Mouse (Mus musculus) thymus, adult 2 months (tissue): ENCODE results near the gene Oaz2. TPM values are rescaled to one million over a fixed set of nuclear protein-coding genes. Genes with fewer than 3 reads are reported as not detected.

ENCODE experiments used
- DNase-seq: peaks from one replicate; pipeline ENCODE4 v3.0.0; 2021
- H3K27ac ChIP-seq: fragments of 200-500 bp; 2 replicates; pipeline ENCODE4 v1.5.1; 2012; ENCODE audit warnings: low read length, control low read depth; ENCODE audit not compliant: control insufficient read depth, insufficient read depth
- H3K27me3 ChIP-seq: fragments of 200-500 bp; 2 replicates; pipeline ENCODE4 v1.6.1; 2012; ENCODE audit warnings: mild to moderate bottlenecking, low read length, moderate library complexity, mixed read lengths; ENCODE audit not compliant: control insufficient read depth, insufficient read depth
- H3K36me3 ChIP-seq: fragments of 200-500 bp; 2 replicates; pipeline ENCODE4 v1.6.1; 2012; ENCODE audit warnings: mild to moderate bottlenecking, low read length, moderate library complexity; ENCODE audit not compliant: control insufficient read depth, insufficient read depth
- H3K4me1 ChIP-seq: fragments of 200-500 bp; replicated peaks from 2 replicates; pipeline ENCODE4 v1.6.1; 2012; ENCODE audit warnings: low read length; ENCODE audit not compliant: control insufficient read depth, insufficient read depth
- H3K4me3 ChIP-seq: fragments of 200-500 bp; 2 replicates; pipeline ENCODE4 v1.5.1; 2012; ENCODE audit warnings: mild to moderate bottlenecking, low read length, control low read depth, moderate library complexity; ENCODE audit not compliant: control insufficient read depth, insufficient read depth
- CTCF ChIP-seq: fragments of 200-500 bp; IDR thresholded peaks from 2 replicates; pipeline ENCODE4 v1.5.1; 2012; ENCODE audit warnings: mild to moderate bottlenecking, control low read depth, low read length, moderate library complexity, borderline replicate concordance; ENCODE audit not compliant: control insufficient read depth, poor library complexity, insufficient read depth; ENCODE audit errors: extremely low read depth
- POLR2A ChIP-seq: fragments of 200-500 bp; IDR thresholded peaks from 2 replicates; pipeline ENCODE4 v1.6.1; 2012; ENCODE audit warnings: mild to moderate bottlenecking, low read length, control low read depth, moderate library complexity; ENCODE audit not compliant: control insufficient read depth, poor library complexity, insufficient read depth; ENCODE audit errors: extremely low read depth
- WGBS: fragments of 180-500 bp; shearing (Covaris S2); methylation state at CpG from one replicate; pipeline ENCODE4 v1.1.7; 2018; 5-methylcytosine and 5-hydroxymethylcytosine counted together
- polyA plus RNA-seq: library from polyadenylated mRNA; depleted of rRNA; stranded (reverse); fragments of >200 nt; gene quantifications from 2 replicates; pipeline ENCODE4 v1.2.3, GENCODE M21; 2012; rRNA removed

Oaz2 gene
- polyA plus RNA-seq, 1 experiment: 68.1 TPM

DNA sequence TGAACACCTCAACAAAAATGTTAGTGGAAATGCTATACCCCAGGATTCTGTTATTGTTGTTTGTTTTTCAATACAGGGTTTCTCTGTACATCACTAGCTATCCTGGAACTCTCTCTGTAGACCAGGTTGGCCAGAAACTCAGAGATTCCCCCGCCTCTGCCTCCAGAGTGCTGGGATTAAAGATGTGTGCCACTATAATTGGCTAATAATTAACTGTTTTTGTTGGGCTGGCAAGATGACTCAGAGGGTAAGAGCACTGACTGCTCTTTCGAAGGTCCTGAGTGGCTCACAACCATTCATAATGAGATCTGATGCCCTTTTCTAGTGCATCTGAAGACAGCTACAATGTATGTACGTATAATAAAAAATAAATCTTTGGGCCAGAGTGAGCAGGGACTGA is 67.1 kb downstream of the Oaz2 start:
- no peak for DNase-seq
- Histone ChIP-seq H3K27ac (no peak overlapping the region), H3K4me1 (no peaks in the 10 kb centered on the region), H3K4me3 (no peak overlapping the region), H3K36me3 (no peaks in the 10 kb centered on the region), H3K27me3 (no peaks in the 10 kb centered on the region)
- WGBS: 97% methylated on average over 3 of the region's 3 CpGs
- no peak for TF ChIP-seq CTCF
- no peak for TF ChIP-seq POLR2A

Other genes starting within 250 kb of the Oaz2 start
- gene Slc51b, start 245.0 kb upstream of the Oaz2 start, polyA plus RNA-seq: 0.22 TPM in 1 of 2 replicates, not detected in the other
- gene Mtfmt, start 232.2 kb upstream of the Oaz2 start, polyA plus RNA-seq: 16.2 and 18.4 TPM in 2 replicates
- 27.3 and 28.5 TPM in 2 replicates for gene Spg21, start 207.1 kb upstream of the Oaz2 start, polyA plus RNA-seq
- 0.15 TPM in 1 of 2 replicates, not detected in the other for gene Ankdd1a, start 147.8 kb upstream of the Oaz2 start, polyA plus RNA-seq
- 37.9 and 38.8 TPM in 2 replicates for gene Plekho2, start 88.0 kb upstream of the Oaz2 start, polyA plus RNA-seq
- gene Pif1, start 80.8 kb upstream of the Oaz2 start, polyA plus RNA-seq: 37.5 and 55.4 TPM in 2 replicates
- 10.5 and 11.5 TPM in 2 replicates for gene Rbpms2, start 38.4 kb upstream of the Oaz2 start, polyA plus RNA-seq
- 8.0 and 10.8 TPM in 2 replicates for gene Zfp609, start 159.6 kb downstream of the Oaz2 start, polyA plus RNA-seq
- 51.8 and 73.5 TPM in 2 replicates for gene Pclaf, start 222.2 kb downstream of the Oaz2 start, polyA plus RNA-seq
- gene Trip4, start 240.8 kb downstream of the Oaz2 start, polyA plus RNA-seq: 10.8 and 12.6 TPM in 2 replicates
- gene Csnk1g1, start 240.9 kb downstream of the Oaz2 start, polyA plus RNA-seq: 12.4 and 12.9 TPM in 2 replicates